Mouse (Mus musculus): Measurements from ENCODE around the gene Mgat4d.
"Not testable (repeated sequence)": the region's sequence is repeated elsewhere in the genome, so short reads cannot be mapped to it uniquely, and the experiment has no call there.

The Mgat4d gene

DNA sequence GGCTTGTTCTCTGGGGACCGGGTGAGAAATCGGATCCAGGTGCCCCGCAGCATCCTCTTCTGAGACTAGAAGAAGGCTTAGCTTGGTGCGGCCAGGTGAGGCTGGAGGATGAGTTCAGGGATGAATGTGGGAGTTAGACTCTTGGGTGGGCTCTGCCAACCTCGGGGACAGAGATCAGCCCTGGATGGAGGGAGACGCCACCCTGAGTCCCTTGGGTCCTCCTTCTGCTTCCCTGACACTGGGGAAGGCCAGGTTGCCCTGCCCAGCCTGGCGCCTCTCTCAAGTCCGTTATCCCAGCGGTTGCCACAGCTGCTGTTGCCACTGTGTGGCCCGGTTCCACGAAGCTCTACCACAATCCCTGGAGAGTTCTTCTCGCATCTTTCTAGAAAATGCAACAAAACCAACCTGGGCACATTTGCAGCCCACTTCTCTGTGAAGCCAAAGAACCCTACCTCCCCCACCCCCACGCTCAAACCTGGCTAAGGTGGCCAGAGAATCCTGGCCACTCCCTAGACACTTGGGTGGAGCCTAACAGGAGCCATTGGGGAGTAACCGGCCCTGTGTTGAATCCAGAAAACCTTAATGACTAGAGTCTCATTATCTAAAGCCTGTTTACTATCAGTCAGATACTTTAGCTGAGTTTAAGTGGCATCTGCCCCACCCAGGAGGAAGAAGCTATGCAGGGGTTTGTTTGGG is 41.9 kb downstream of the Mgat4d start:
- no peak for DNase-seq (ENCODE audit: extremely low read depth, insufficient read length, low spot score)

DNA sequence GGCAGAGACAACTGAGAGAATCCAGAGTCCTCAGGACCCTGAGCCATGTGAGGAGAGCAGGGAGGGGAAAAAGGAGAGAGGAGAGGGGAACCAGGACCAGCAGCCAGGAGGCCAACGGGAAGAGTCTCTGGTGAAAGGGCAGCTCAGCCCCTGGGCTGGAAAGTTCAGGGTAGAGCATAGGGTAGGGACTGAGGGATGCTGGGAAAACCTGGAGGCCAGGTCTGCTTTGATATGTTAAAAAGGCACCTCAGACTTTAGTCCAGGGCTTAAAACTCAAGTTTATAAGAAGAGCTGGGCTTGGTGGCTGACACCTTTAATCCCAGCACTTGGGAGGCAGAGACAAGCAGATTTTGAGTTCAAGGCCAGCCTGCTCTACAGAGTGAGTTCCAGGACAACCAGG is 44.2 kb downstream of the Mgat4d start:
- DNase-seq (ENCODE audit: extremely low read depth, insufficient read length, low spot score): no peak

DNA sequence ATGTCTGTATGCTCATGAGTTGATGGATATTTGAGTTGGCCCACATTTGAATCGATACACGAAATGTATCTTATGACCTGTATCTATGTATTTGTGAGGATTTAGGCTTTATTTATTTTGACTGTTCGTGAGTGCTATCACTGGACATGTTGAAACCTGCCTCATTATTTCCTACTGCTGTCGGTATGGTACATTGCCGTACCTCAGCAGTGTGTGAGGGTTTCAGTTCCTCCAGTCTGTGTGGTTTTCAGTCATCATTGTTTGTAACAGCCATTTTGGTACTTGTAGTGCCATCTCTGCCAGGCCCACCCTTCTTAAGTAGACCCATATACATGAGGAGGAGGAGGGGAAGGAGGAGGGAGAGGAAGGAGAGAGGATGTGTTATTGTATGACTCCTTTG is 46.1 kb downstream of the Mgat4d start:
- no peak for DNase-seq (ENCODE audit: extremely low read depth, insufficient read length, low spot score)

DNA sequence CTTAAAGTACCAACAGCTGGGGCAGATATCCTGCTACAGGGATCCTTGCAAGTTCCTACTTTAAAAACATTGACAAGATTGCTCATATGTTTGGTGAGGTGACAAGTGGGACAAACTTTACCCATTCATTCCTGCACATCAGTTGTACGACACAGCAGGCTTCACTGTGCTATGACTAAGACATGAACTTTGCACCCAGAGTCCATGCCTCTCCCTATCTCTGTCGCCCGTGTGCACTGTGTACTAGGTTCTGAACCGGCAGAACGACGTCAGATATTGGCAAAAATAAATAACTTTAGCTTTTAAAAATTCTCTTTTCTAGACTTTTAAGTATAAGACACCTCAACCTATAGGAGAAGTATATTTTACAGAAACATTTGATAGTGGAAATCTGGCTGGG is 48.4 kb downstream of the Mgat4d start:
- DNase-seq (ENCODE audit: extremely low read depth, insufficient read length, low spot score): no peak

DNA sequence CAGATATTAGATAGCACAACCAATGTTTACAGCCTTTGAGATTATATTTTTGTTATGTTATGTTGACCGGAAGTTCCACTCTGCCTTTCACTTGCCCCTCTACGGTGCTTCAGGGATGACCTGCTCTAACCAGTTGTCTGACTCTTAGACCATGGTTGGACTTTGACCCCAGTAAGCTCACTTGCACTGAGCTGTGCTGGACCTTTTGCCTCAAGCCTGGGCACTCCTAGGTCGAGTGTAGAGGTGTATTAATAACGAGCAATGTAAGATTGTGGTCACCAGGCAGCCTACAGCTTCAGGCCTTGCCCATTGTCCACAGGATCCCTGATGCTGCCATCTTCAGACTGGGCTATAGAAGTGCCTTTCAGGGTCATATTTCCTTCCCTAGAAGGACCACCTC is 49.5 kb downstream of the Mgat4d start:
- DNase-seq (ENCODE audit: extremely low read depth, insufficient read length, low spot score): no peak

DNA sequence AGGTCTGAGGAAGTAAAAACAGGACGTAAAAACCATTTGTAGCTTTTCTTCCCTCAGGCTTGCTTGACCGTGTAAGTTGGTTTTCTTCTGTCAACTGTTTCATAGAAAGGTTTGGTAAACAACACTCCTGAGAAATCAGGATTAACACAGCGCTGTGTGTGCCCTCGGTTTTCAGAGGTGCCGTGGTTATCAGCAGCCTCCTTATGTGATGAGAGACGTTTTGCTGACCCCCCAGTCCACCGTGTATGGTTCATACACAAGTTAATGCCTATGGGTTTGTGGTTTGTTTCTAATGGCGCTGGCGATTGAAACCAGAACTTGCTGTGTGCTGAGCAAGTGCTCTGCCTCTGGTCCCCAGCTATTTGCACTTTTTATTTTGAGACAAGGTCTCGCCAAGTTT is 57.3 kb downstream of the Mgat4d start:
- no peak for DNase-seq (ENCODE audit: extremely low read depth, insufficient read length, low spot score)

DNA sequence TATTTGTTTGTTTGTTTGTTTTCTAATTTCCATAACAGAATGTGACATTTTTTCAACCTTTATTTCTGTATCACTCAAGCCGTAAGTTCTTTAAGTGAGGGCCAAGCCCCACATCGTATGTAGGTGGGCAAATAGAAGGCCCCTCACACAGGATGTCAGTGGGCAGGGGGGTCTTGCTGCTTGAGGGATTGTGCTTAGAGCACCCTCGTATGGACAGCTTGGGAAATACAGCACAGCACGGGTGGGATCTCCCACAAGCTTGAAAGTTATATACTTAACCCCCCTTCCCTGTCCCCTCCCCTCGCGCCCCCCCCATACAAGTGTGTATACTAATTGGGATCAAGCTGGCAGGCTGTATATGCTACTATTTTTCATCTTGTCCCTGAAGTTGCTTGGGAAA is 58.6 kb downstream of the Mgat4d start:
- peak; percentile 22 for DNase-seq (ENCODE audit: extremely low read depth, insufficient read length, low spot score)

DNA sequence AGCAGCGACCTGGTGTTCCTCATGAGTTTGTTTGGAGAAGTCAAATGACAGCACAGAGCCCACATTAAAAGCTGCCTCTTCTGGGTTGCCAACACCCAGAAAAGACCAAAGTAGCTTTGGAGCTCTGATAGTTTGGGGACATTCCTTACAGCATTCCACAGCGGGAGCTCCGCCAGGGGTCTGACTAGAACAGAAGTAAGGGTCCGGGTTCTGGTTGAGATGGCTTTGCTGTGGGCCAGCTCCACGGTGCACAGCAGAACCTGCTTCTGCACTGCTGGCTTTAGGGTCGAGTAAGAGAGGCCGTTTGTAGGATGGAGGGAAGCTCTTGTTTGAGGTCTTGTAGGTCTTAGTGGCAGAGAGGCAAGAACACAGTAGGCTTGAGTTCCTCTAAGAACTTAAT is 60.2 kb downstream of the Mgat4d start:
- no peak for DNase-seq (ENCODE audit: extremely low read depth, insufficient read length, low spot score)

DNA sequence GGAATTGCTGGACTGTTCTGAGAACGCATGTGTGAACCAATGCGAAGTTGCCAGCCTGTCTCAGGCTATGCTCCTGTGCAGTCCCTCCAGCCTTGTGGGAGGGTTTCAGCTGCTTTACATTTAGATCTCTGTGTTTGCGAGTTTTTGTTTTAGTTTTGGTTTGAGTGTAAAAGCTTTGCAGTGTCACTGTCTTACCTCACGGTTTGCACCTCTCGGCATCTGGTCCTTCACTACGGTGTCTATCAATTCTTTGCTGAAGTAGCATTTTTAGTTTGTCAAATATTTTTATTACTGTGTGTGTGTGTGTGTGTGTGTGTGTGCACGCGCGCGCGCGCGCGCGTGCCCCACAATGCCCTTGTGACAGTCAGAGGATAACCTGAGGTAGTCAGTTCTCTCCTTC is 68.6 kb downstream of the Mgat4d start:
- no peak for DNase-seq (ENCODE audit: extremely low read depth, insufficient read length, low spot score)

DNA sequence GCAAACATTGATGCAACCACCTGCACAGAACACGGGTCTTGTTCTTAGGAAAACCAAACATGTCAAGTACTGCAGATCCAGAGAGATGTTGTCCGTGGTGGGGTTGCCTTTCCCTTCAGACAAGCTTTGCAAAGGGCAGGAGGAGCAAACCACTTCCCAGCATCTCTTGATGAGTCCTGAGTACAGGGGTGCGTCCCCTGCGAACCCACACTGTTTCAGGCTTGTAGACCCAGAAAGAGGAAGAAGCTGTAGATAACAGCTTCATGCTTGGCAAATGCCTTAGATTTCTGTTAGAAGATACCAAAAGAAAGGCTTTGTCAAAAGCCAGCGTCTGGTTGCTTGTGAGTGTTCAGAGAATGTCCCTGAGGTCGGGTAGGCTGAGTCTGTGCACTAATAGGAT is 69.7 kb downstream of the Mgat4d start:
- no peak for DNase-seq (ENCODE audit: extremely low read depth, insufficient read length, low spot score)

DNA sequence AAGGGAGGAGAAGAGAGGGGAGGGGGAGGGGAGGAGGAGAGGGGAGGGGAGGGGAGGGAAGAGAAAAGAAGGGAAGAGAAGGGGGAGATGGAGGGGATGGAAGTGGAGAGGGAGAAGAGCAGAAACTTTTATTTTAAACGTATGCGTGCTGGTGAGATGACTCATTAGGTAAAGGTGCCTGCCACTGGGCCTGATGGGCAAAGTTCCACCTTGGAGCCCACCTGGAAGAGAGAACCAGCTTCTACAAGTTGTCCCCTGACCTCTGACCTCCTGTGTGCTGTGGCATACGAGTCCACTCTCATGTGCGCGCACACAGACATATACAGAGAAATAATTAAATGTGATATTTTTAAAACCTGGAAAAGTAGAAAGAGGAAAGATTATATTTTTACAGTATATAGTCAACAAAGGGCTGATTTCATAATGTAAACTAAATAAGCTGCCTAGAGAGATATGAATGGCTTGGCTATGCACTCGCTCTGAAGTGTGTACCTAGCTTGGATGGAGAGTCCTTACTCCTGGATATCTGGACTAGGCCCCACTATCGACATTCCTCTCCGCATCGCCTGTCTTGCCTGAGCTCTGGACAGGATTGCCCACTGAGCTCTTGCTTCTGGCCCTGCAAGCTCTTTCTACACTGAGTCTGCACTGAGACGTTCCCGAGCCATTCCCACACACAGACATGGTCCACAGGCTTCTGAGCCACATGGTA is 70.7 kb downstream of the Mgat4d start:
- no peak for DNase-seq (ENCODE audit: extremely low read depth, insufficient read length, low spot score)

DNA sequence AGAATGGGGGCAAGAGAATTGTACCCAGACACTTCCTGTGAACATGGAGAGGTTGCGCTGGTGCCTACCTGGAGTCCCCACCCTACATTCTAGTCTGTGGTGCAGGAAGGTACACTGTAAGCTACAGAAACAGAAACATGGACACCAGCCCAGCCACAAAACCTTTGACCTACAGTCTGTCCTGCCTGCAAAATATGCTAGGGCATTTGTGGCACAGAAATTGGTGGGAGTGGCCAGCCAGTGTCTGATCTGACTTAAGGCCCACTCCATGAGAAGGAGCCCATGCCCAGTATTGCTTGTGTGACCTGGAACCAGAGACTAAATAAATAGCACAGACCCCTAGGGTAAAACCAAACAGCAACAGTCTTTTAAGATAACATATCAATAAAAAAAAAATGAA is 73.1 kb downstream of the Mgat4d start:
- no peak for DNase-seq (ENCODE audit: extremely low read depth, insufficient read length, low spot score)

DNA sequence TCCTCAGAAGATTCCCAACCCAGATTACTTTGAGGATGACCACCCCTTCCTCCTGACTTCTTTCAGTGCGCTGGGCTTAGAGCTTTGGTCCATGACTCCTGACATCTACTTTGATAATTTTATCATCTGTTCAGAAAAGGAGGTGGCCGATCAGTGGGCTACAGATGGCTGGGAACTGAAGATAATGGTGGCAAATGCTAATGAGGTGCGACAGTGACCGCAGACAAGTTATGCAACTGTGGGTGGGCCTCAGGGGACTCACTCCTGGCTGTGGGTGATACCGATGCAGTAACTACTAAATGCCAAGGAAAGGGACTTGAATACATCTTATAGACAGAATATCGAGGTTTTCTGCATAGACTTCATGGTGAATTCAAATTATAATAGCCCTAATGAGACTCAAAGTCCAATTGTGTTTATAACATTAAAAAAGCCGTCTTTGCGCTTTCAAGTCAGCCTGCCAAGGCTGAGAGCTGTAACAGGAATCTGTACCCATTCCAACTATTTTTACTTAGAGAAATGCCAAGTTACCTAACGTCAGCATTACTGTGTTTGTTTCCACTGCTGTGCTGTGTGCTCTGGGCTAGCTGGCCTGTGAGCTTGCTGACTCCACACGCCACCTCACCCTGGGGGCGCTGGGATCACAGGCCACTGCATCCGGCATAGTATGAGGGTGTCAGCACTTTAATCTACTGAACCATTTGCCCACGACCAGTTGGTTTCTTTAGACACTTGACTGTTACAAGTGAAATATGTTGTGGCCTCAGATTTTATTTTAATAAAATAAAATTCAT is 75.0 kb downstream of the Mgat4d start:
- DNase-seq (ENCODE audit: extremely low read depth, insufficient read length, low spot score): no peak

DNA sequence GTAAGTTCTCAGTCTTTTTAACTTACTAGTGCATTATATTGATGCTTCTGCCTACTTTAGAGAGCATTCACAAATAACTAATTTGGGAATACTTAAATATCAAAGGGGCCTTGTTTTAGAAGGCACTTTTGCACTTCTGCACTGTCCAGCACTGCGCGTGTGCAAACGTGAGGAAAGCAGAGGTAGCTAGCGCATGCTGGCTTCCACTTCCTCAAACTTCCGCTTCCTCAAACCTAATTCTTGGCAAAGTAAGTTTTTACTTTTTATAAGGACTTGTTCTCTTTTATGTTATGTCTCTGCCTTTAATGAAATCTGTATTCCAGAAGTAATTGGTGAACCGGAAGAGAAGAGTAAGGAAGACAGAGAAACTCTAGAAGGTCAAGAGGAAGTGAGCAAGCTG is 76.9 kb downstream of the Mgat4d start:
- no peak for DNase-seq (ENCODE audit: extremely low read depth, insufficient read length, low spot score)

DNA sequence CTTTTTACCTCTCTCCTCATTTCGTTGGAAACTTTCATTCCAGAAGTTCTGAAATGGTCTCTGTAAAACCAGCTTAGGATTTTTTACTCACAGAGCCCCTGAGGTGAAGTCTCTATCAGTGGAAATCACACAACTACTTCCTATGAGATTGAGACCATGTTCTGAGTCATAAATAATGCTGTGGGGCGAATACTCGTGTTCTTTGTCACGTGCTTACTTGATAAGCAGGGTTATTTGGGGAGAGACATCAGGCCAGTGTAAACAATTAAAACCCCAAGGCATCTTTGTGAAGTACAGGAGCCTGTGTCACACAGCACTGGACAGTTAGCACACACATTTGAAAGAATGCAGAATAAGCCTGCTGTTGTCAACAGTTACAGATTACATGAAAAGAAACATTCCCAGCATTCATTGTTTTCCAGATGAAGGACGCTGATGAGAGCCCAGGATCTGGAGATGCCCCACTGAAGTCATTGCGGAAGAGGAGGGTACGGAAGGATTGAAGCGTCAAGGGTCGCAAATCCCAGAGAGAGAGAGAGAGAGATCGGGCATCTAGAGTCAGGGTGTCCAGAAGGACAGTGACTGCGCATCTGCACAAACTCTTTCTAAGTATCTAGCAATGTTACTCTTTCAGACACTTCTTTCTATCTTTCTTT is 78.0 kb downstream of the Mgat4d start:
- no peak for DNase-seq (ENCODE audit: extremely low read depth, insufficient read length, low spot score)

DNA sequence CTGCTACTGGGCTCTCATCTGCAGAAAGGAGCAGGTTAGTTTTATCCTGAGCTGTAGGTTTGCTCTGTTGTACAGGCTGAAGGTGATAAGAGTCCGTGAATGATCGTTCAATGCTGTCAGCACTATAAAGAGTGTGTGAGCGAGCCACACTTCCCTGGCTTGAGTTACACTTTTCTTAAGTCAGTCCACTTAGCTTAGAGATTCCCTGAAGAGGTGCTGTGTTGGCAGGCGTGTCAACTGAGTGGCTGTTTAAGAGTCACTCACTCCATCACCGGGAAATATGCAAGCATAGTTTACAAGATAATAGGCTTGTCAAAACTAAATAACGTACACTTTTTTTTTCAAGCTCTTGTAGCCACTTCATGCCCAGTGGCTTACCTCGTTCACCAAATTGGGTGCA is 78.7 kb downstream of the Mgat4d start:
- no peak for DNase-seq (ENCODE audit: extremely low read depth, insufficient read length, low spot score)

DNA sequence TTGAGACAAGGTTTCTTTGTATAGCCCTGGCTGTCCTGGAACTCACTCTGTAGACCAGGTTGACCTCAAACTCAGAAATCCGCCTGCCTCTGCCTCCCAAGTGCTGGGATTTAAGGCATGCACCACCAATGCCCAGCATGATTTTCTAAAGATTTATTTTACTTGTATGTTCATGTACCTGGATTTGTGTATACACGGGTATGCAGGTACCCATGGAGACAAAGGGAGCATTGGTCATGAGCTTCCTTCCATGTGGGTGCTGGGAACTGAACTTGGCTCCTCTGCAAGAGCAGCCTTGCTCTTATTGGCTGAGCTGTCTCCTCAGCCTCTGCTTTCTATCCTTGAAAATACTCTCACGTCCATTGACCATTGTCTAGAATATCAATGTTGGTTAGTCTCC is 80.3 kb downstream of the Mgat4d start:
- DNase-seq (ENCODE audit: extremely low read depth, insufficient read length, low spot score): not testable (repeated sequence)

DNA sequence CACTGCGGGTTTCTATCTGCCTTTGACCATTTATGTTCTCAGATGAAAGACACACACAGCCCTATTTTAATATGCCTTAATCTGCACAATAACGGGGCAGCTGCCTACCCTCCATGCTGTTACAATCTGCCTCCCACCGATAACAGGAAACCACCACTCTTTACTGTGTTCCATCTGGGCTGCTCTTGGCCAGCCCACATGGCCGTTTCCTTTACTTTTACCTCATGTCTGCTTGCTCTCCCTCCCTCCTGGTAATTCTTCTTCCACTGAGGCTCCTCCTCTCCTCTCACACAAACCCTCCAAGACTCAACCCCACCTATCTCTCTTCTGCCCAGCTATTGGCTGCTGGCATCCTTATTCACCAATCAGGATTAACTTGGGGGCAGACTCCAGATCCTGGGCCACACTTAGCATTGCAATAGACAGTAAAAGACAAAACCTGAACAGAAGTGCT is 80.8 kb downstream of the Mgat4d start:
- DNase-seq (ENCODE audit: extremely low read depth, insufficient read length, low spot score): no peak
